Mouse (Mus musculus) large intestine, adult 2 months (tissue): ENCODE data around the gene Tbcel. TPM values are rescaled to one million over a fixed set of nuclear protein-coding genes. Genes with fewer than 3 reads are reported as not detected.
A peak's percentile ranks its signal among the peaks of the same experiment; 100 is the strongest.

Experiments
- DNase-seq: peaks from one replicate; pipeline ENCODE4 v3.0.0-alpha.2; 2012; ENCODE audit warnings: low read depth, low spot score
- WGBS: fragments of 180-500 bp; shearing (Covaris S2); methylation state at CpG from one replicate; pipeline ENCODE4 v1.1.7; 2018; 5-methylcytosine and 5-hydroxymethylcytosine counted together
- polyA plus RNA-seq: library from polyadenylated mRNA; depleted of rRNA; stranded (reverse); fragments of >200 nt; gene quantifications from 2 replicates; pipeline ENCODE4 v1.2.3, GENCODE M21; 2012; rRNA removed

The Tbcel gene
- 5.3 and 8.6 TPM in 2 replicates for polyA plus RNA-seq

- DNase-seq: no peak
Observed at GRCm38 (mm10) chr9:42507709-42508108, at the start of gene Tbcel. Gene Tbcel, minus strand, starts transcription at chr9:42507809.

DNA sequence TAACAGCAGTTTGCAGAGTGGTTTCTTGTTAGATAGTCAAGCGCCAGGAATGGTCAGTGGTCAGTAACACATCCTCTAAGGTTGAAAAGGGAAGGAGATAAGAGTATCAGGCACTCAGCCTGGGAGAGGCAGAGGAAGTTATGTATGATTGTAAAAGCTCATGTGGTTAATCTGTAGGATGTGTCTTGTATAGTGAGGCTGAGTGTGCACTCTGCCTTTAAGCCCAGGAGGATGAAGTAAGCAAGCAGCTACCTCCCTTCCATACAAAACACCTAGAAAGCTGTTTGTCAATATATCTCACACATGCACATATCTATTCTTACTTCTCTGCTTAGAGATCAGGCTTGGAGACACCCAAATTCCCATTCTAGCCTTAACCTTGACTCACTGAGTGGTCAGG, 47.6 kb upstream of the Tbcel start:
- DNase-seq: no peak
- 88% methylated on average over 1 of the region's 1 CpGs for WGBS

More at GRCm38 (mm10) chr9:42507709-42508108, at the start of gene Tbcel:
- WGBS: 76% methylated on average over 6 of the region's 6 CpGs

DNA sequence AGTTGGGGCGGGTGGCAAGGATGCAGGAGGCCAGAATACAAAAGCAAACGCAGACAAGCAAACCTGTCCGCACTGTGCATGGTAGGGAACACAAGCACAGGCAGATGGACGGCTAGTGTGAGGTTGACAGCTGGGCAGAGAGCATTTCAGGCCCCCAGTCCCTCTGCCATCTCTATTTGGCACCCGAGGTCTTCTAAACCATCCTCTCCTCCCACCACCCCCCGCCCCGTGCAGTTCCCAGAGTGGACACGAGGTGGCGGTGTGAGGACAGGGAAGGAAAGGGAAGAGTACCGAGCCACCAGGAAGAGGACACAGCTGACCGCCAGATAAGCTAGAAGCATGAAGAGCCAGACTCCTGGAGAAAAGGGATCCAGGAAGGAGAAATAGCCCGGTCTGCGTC, 42.5 kb upstream of the Tbcel start:
- WGBS: 20% methylated on average over 13 of the region's 13 CpGs
- DNase-seq: peak; percentile 7

GRCm38 (mm10) chr9:42548981-42549380, 41.4 kb upstream of the Tbcel start:
- 70% methylated on average over 7 of the region's 7 CpGs for WGBS
- no peak for DNase-seq

- DNase-seq: no peak
- 93% methylated on average over 10 of the region's 10 CpGs for WGBS
Observed at GRCm38 (mm10) chr9:42544521-42544920, 36.9 kb upstream of the Tbcel start.

DNA sequence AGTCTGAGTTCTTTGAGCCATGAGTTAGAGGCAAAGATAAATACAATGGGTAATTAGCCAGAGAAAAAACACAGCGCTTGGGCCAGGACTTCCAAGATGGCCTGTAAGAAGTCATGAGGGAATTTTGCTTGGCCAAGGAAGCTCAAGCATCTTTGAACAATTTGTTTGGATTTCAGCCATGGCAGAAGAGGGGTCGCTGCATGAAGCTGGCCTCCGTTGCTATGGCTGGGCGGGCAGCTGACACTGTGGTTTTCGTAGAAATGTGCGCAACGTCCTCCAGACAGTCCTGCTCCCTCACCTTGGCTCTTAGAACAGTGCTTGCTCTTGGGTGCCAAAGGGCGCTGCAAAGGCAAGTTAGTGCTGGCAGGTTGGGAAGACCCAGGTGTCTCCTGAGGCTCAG, 25.9 kb upstream of the Tbcel start:
- WGBS: 82% methylated on average over 8 of the region's 8 CpGs
- DNase-seq: no peak

DNA sequence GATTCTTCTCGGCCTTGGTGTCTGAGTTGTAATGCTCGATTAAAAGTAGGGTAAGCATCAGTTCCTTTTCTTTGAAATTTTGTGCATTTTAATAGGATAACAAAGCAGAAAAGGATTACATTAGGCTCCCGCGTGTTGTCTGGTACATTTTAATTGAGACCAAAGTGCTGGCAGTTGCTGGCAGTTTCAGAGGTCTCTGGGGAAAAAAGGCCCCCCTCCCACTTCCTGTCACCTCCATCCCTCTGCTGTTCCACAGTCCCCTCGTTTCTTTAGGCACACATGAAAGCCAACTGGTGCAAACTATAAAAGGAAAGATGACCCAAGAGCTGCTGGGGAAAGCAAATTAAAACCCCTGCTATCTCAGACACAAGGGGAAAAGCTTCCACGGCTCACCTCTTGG, 25.4 kb upstream of the Tbcel start:
- no peak for DNase-seq
- 29% methylated on average over 6 of the region's 6 CpGs for WGBS

GRCm38 (mm10) chr9:42531951-42532350, 24.3 kb upstream of the Tbcel start:
- WGBS: 50% methylated on average over 3 of the region's 3 CpGs
- no peak for DNase-seq

DNA sequence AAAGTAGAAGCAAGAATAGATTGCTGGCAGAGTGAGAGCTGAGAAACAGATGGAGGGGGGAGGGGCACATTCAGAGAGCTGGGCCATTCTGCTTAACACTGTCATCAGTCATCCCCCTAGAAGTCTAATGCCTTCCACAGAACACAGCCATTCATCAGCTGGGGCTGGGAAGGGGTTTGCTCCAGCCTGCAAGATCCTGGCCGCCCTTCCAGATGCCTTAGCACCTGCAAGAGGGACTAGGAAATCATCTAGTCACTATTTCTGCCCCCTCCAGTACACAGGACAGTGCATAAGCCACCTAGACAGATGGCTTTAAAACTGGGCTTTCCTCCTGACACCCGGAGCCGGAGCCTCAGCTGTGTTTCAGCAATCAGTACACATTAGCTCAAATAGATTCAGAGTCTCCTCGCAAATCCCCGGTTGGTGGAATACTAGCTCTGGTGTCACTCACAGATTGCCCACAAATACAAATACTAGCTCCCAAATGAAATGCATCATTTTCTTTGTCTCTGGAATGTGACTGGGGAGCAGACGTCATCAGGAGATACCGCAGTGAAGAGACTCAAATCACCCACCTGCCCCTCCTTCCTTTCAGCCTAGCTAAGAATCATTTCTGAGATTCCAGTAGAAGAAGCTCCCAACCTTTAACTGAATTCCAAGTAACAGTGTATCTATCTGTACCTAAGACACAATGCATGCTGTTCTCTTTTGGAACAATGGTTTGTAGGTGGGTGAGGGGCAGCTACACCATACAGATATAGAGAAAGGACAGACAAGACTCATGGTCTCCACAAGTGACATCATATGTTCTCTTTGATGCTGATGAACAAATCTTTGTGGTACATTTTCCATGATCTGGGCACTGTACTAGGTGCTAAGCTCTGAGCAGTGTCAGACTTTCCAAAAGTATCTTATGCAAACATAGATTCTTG, 22.9 kb upstream of the Tbcel start:
- WGBS: 69% methylated on average over 7 of the region's 7 CpGs
- no peak for DNase-seq

DNA sequence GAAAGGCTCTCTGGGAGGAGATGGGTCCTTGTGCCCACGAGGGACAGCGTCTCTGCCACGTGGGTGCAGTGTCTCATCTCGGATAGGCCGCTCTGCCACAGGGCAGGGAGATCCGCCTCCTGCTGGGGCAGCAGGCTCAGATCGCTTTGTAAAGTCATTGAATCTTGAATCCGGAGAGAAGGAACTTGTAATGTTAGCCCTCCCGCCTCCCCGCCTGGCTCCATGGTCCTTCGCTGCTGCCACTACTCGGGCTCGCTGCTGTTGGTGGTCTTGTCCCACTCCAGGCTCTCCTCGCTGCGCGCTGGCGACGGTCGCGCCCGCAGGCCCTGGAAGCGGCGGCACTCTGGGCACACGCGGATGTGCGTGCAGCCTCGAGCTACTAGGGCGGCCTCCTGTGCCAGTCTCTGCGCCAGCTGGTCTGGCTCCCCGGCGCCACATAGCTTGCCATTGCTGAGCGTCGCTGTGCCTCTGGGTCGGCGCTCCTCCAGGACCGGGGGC, 13.0 kb upstream of the Tbcel start:
- no peak for DNase-seq

DNA sequence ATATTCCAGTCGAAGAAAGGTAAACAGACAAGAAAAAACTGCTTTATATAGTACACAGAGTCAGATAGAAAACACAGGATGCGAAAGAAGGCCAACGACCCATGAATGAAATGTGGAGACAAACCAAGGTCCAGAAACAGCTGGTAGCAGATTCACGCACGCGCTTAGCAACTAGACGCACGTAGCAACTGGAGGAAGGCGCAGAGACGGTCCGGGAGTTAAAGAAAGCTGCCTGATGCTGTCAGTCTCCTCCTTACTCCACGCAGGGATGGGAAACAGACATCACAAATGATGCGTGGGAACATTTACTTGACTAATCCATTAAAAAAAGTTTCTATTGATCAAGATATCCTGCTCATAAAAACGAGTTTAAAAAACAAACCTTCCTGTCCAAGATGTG, 10.6 kb upstream of the Tbcel start:
- 59% methylated on average over 14 of the region's 14 CpGs for WGBS
- no peak for DNase-seq

More for the DNA sequence above, 13.0 kb upstream of the Tbcel start:
- WGBS: 36% methylated on average over 36 of the region's 36 CpGs

- no peak for DNase-seq
- WGBS: 44% methylated on average over 5 of the region's 5 CpGs
Observed at GRCm38 (mm10) chr9:42513159-42513558, 5.5 kb upstream of the Tbcel start.

- DNase-seq: peak; percentile 19
- 26% methylated on average over 4 of the region's 4 CpGs for WGBS
Observed at GRCm38 (mm10) chr9:42512312-42512711, 4.7 kb upstream of the Tbcel start.

DNA sequence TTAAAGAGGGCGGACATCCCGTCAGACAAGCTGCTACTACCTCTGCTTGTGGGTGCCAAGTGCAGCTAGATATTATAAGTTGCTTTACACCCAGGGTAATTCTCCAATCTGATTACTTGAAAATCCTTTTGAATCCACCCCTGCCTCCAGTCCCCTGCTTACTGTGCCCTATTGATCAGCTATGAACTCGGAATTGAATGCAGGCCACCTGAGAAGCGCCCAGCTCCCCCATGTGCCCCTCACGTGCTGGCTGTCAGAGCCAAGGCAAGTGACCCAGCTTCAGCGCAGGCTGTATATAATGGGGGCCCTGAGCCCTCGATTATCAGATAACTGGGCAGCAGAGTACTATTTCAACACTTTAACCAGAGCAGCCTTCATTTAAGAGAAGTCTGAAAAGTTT, 626 bp upstream of the Tbcel start:
- 84% methylated on average over 7 of the region's 7 CpGs for WGBS
- DNase-seq: no peak

DNA sequence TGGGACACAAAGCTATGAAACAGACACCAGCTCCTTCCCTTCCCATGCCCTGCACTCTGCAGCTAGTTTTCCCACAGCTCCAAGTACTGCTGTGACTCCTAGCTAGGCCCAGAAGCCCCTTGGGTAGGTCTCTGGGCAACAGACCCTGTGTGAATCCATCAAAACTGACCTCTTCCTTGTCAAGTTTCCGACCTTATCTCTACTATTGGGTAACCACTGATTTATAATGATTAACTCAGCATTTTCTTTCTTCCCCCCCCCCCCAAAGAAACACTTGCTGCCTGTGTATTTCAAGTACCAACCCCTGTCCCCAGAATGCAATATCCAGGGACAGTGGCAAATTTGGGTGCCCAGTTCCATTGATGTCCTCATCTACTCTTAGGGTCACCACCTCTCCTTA, 587 bp downstream of the Tbcel start:
- 31% methylated on average over 1 of the region's 1 CpGs for WGBS
- no peak for DNase-seq

GRCm38 (mm10) chr9:42504971-42505510, 2.6 kb downstream of the Tbcel start:
- DNase-seq: no peak
- 76% methylated on average over 3 of the region's 3 CpGs for WGBS

DNA sequence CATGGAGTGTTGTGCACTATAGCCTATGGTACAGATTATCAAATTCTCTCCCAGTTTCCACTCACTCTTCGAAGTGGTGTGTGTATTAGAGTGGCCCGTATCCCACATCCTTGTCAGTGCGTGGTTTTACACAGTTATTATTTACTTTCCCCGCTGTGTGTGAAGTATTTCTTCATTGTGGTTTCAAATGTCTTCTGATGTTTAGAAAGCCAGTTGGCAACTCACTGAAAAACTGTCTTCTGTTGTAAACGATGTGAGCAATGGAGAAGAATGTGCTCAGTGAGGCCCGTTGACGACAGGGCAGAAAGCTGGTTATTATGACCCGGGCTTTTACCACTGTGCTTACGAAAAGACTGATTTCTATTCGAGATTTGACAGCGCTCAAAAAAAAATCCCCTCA, 3.0 kb downstream of the Tbcel start:
- 54% methylated on average over 11 of the region's 11 CpGs for WGBS

GRCm38 (mm10) chr9:42503709-42504108, 3.9 kb downstream of the Tbcel start:
- DNase-seq: no peak
- WGBS: 67% methylated on average over 4 of the region's 4 CpGs

More for the DNA sequence above, 3.0 kb downstream of the Tbcel start:
- no peak for DNase-seq

GRCm38 (mm10) chr9:42496296-42496695, 11.3 kb downstream of the Tbcel start:
- WGBS: 77% methylated on average over 2 of the region's 2 CpGs
- no peak for DNase-seq

DNA sequence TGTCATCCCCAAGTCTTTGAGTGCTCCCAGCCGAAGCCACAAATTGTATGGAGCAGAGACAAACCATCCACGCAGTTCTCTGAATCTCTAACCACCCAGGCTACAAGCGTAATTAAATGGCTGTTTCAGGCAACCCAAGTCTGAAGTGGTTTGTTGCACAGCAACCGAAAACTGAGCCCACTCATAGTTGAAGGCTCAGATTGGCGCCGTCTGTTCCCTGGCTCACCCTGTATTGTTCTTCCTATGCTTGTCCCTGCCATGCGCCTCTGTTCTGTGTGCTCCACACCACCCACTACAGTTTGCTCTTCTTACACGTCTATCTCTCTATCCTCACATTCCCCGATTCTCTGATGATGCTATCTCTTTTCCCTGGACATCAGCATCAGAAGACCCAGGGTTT, 15.8 kb downstream of the Tbcel start:
- DNase-seq: no peak
- 86% methylated on average over 9 of the region's 9 CpGs for WGBS
